Mouse (Mus musculus): Measurements from ENCODE around the gene Zfp58.
A peak's percentile ranks its signal among the peaks of the same experiment; 100 is the strongest.
"Not testable (repeated sequence)": the region's sequence is repeated elsewhere in the genome, so short reads cannot be mapped to it uniquely, and the experiment has no call there.

Zfp58 gene

GRCm38 (mm10) chr13:67500084-67500719 lies at the start of gene Zfp58:
Gene Zfp58, minus strand, starts transcription at chr13:67500555.
- DNase-seq: peak; percentile 83

- no peak for DNase-seq
Observed at GRCm38 (mm10) chr13:67545941-67546340, 45.6 kb upstream of the Zfp58 start.

- DNase-seq: no peak
Observed at GRCm38 (mm10) chr13:67527049-67527730, 26.8 kb upstream of the Zfp58 start.

- DNase-seq: peak; percentile 94
Observed at GRCm38 (mm10) chr13:67525753-67526410, 25.5 kb upstream of the Zfp58 start, which contains the start of the genes Gm26965 and Zfp87. Gene Gm26965, minus strand, starts transcription at chr13:67526151. Gene Zfp87, minus strand, starts transcription at chr13:67526177.

GRCm38 (mm10) chr13:67500908-67501307 lies 553 bp upstream of the Zfp58 start:
- no peak for DNase-seq

- no peak for DNase-seq
Observed at GRCm38 (mm10) chr13:67495631-67496030, 4.7 kb downstream of the Zfp58 start.

- no peak for DNase-seq
Observed at GRCm38 (mm10) chr13:67484424-67484811, 15.9 kb downstream of the Zfp58 start.

GRCm38 (mm10) chr13:67483625-67484423 lies 16.5 kb downstream of the Zfp58 start, which contains the start of gene Zfp874b:
Gene Zfp874b, minus strand, starts transcription at chr13:67484258.
- peak; percentile 92 for DNase-seq

GRCm38 (mm10) chr13:67481528-67481927 lies 18.8 kb downstream of the Zfp58 start:
- no peak for DNase-seq

- DNase-seq: no peak
Observed at GRCm38 (mm10) chr13:67469274-67469673, 31.1 kb downstream of the Zfp58 start.

- DNase-seq: not testable (repeated sequence)
Observed at GRCm38 (mm10) chr13:67463506-67464185, 36.7 kb downstream of the Zfp58 start.

- peak; percentile 2 for DNase-seq
Observed at GRCm38 (mm10) chr13:67452021-67452309, 48.4 kb downstream of the Zfp58 start.

GRCm38 (mm10) chr13:67451172-67452020 lies 49.0 kb downstream of the Zfp58 start, which contains the start of gene Zfp874a:
Gene Zfp874a, minus strand, starts transcription at chr13:67451624.
- peak; percentile 92 for DNase-seq

Data from lung, postnatal 14 days (tissue).